Mouse (Mus musculus) urinary bladder, adult 18-20 months (tissue): ENCODE data around the gene Tmem11.
"Not testable (repeated sequence)": the region's sequence is repeated elsewhere in the genome, so short reads cannot be mapped to it uniquely, and the experiment has no call there.

Experiments used
- DNase-seq, 2 experiments: peaks; one replicate each; pipeline ENCODE4 v3.0.0; 2022; ENCODE audit warnings: low spot score in 2 of 2, mixed read lengths in 2 of 2

The Tmem11 gene

DNA sequence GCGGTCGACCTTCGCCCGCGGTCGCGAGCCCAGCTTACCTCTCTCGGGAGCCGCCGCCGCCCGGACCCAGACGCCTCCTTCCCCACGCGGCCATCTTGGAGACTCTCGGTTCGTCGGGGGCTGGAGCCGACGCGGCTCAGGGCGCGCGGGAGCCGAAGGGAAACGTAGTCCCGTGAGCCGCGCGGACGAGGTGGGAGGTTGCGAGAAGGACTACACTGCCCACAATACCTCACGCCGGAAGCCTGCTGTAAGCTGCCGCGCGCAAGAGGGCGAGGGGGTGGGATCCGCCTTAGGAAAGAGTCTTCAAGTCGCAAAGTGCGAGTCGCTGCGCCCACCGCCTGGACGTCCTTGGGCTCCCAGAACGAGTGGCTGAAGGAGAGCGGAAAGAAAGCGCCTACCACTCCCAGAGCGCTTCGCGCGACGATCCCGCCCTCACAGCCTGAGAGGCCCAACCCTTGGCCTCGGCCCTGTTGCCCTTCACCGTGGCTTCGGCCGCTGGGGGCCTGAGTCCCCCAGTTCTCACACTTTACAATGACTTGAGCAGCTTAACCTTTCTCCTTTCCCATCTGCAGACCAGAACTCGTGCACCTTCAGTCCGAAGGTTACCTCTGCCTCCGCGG is at the start of gene Tmem11:
Tmem11 (minus strand) TSS at position 598 of the 620 bp plus-strand sequence.
- DNase-seq = peak; percentile 82 to 94

DNA sequence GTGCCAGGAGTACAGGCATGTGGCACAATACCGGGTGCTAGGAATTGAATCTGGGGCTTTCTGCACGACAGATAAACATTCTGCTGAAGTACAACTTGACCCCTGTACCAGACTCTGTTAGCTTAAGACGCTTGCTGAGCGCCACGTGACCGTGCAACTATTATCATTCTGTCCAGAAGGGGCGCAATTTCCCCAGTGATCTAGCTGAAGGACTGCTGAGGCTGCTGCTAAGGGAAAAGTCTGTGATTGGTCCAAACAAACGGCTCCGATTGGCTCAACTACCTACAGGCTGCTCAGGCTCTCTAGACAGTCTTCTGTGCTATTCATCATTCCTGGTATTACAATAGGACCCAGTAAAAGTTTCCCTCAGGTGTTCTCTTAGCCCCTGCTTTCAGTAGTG is 48.2 kb upstream of the Tmem11 start:
- peak; percentile 75 to 83 for DNase-seq

DNA sequence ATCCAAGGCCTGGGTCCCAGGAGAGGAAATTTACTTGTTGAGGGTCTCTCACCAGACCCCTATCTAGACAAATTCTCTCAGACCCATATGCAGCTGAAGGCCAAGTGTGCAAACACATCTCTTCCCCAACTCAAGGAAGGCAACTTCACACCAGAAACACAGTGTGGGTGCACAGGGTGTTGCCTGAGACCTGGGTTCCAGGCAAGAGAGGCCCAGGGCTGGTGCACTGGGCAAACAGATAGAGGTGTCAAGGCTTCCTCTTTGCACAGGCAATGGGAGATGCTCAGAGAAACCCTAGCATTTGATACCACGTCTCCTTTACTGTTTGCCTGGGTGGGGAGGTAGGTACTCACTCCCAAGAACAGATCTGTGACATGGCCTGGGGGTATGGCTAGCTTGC is 45.9 kb upstream of the Tmem11 start:
- no peak for DNase-seq

DNA sequence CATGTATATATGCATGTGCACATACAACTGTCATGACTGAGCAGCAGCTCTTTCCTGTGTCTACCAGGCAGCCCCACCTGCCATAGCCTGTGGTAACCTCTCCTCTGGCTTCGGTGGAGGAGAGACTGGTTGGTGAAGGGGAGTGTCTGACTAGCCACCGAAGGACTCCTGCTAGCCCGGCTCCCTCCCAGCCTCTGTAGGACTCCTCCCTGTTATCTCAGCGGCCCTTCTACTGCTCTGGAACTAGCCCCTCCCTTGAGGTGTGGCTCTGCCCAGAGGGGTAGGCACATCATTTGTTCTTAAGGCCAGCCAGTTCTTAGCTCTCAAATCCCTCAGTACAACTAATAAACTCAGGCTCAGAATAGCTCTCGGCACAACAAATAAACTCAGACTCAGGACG is 45.4 kb upstream of the Tmem11 start:
- DNase-seq = no peak

DNA sequence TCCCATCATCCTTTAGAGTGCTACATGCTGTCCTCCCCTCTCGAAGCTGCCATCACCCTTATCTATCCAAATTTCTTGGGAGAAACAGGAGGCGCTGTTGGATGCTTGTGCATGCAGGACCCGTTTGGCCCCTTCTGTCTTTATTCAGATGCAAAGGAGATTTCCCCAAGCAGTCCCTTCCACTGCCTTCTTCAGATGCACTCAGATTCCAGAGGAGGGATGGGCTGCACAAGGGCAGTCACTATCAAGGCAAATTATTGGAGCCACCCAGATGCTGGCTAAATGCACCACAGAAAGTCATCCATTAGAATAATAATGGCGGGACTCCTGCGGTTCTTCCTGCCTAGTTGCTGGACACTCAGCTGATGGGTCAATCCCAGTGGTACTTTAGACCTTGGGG is 43.9 kb upstream of the Tmem11 start:
- no peak for DNase-seq

DNA sequence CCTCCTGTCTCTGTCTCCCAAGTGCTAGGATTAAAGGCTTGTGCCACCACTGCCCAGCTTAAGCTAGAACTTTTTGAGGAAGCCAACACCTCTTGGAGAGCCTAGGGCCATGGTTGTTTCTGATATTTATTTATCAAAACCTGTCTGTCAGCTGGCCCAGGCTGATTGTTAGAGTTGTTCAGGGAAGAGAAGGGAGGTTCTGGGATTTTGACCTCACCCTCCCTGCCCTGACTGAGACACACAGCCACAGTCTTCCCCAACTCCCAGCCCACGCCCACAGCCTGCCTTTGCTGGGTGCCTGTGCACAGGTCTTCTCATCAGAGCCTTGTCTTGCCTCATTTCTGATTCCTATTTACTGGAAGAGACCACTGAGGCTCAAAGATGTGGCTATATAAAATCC is 43.1 kb upstream of the Tmem11 start:
- no peak for DNase-seq

DNA sequence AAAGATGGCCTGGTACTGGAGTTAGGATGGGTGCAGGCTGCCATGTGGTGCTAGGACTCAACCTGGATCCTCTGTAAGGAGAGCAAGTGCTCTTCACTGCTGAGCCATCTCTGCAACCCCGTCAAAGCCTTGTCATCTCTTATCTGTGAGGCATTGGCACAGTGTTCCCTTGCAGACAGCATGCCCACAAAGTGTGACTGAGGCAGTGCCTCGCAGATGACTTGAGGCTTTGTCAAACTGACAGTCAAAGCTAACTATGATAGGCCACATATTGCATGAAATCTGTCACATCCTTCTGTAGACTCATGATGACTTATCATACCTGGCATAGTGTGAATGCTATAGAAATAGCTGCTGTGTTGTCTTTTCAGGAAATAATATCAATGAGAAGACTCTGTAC is 40.9 kb upstream of the Tmem11 start:
- DNase-seq = no peak

DNA sequence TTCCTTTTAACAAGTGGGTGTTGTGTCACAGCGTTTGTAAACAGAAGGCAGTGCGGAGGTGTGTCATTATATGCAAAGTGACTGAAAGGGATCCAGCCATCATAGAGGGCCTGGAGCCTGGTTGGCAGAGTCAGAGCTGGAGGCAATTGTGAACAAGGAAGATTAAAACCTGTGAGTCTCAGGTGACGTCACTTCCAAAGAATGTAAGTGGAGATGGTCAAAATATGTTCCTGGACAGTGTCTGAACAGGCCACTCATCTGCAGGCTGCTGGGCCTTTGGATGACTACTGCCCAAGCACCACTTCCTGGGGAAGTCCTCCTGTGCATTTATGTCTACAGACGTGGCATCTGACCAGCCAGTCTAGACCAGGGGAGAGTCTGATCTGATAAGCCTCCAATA is 36.1 kb upstream of the Tmem11 start:
- no peak for DNase-seq

DNA sequence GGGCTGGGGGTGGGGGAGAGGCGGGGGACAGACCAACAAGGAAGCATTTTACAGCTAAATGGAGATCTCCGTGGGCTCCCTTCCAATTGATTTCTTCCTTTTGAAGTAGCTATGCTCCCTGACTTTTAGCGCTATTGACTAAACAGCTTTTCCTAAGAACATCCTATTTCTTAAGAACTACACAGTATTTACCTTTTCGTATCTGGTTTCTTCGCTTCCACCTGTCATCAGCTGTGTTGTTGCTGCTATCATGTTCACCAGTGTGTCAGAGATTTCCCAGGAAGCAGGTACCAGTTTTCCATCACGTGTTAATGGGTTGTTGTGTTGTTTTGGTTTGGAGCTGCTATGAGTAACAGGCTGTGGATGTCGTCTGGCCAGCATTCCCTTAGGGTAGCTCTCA is 35.4 kb upstream of the Tmem11 start, which contains the start of gene Natd1:
Natd1 (minus strand) TSS at position 260 of the 400 bp plus-strand sequence.
- DNase-seq = no peak

DNA sequence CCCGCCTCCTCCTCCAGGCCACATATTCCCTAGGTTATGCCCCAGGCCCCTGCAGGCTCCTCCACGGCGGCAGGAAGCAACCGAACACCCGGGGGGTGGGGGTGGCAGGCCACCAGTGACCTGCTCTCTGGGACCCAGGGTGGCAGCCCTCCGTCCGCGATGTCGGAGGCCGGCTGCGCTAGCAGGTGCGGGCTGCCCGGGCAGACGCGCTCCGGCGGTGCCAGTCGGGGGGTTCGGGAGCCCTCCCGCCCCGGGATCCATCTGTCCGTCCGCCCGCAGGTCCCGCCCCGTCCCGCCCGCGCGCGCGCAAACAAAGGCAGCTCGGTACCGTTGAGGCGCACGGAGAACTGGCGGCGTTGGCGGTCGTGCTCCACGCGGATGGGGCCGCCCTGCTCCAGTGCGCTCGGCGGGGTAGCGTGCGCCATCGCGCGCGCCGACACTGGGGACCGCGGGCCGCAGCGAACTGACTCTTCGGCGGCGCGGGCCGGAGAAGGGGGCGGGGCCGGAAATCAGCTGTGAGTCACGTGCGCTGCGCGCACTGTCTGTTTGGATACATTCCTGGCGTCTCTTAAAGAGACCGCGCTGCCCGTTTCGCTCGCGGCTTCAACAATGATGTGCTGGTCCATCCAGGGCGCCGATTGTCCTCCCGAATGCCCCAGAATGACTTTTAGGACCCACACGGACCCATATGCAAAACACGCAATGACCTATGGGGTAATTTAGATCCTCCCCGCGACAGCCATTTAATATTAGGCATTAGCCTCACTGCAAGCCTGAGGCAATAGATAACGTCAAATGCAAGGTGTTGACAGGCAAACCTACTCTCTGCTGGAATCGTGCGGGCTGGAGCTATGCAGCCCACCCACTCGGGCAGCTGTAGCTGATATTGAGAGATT is 34.5 kb upstream of the Tmem11 start:
- peak; percentile 84 to 89 for DNase-seq

DNA sequence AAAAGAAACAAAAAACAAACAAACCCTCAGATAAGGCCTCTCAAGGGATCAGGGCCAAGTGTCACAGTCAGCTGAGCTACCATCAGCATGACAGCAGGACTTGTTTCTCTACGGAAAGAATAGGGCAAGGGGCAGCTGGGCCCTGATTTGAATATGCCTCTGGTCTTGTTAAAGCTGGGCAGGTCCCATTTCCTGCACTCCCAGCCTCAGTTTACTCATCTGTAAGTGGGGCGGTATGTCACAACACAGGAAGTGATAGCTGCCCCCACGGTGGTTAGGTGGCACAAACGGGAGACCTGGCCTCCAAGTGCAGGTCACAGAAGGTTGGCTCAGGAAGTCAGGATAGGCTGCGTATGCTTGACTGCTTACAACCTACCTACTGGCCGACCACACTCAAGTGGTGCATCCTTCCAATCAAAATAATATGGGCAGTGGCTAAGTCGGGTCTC is 33.5 kb upstream of the Tmem11 start:
- no peak for DNase-seq

DNA sequence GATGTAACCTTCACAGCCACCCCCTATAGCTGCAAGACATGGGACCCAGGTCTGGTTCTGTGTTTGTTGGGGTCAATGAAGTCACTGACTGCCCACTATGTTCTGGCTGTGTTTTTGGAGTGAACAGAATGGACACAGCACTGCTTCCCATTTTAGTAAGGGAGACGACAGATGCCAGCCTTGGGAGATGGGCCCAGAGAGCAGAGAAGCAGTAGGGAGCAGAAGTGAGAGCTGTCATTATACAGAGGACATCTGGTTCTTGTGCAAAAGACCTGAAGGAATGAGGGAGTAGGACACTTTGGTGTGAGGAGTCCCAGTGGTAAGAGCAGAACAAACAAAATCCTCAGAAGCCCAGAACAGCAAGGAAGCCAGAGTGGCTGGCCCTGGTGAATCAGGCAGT is 30.6 kb upstream of the Tmem11 start:
- no peak for DNase-seq

DNA sequence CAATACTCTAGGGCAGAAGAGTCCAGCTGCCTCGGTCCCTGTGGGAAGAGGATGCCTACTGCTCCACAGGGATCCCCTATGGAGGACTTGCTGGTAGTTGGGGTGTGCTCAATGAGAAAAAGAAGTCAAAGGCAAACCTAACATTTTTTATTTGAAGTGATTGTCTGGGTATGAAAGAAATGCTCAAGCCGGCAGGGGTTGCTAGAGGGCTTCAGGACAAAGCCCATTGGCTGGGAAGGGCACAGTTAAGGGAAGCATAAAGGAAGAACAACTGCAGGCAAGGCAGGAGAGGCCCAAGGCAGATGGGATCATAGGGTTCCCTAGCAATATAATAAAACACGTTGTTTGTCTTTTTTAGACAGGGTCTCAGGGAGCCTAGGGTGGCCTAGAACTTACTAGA is 29.0 kb upstream of the Tmem11 start:
- DNase-seq = no peak

DNA sequence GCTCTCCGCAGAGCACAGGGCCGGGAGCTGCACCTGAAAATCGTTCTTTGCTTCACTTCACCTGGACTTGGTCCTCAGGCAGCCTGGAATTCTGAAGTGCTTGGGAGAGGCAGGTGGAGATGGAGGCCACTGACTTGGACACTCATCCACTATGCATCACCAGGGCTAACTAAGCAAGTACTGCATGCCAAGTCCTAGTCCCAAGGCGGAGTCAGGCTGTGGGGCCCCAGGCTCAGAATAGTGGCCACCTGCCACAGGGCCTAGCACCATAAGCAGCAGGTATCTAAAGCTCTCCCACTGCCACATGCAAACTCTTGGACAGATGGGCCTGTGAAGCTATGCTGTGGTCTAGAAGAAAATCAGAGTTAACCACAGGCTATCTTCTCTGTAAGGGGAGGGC is 27.4 kb upstream of the Tmem11 start:
- no peak for DNase-seq

DNA sequence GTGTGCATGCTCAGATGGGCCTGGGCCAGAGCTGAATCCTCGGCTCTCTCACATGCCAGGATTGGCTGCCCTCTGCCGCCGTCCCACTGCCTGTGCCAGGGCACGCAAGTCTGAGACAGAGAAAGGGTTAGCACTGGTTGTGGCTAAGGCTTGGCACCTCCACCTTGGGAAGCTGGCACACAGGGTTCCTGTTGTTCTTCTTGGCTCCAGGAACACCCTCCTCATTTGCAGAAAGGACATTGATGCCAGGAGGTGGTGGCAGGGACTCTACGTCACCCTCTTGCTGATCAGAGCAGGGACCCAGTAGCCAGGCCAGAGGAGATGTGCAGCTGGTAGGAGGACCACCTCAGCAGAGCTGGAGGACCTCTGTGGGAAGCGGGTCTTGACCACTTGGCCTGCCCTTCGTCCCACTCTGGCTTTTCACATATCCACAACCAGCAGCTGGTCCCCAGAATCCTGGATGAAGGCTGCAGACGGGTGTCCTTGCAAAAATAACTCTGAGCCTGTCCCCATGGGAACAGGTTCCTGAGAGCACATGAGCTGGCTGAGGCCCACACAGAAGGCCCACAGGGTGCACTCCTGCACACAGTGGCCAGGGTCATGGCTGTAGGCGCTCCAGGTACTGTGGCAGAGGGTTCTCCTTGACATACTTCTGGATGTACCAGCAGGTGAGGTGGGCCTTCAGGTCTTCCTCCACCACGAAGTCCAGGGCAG is 26.5 kb upstream of the Tmem11 start:
- no peak for DNase-seq

DNA sequence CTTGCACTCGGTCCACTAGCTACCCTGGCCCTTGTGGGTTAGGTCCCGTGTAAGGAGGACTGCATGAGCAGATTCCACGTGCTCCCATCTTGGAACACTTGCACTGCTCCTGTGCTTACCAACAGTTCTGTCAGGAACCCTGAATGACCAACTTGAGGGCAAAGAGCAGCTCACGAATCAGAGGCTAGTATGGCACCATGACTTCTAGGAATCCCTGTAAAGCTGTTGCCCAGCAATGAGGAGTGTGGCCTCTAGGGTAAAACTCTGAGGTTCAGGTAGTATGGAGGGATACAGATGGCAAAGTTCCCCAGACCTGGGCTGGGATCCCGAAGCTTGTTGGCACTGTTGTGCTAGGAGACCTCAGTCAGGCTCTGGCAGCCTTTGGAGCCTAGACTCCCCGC is 24.6 kb upstream of the Tmem11 start:
- no peak for DNase-seq

DNA sequence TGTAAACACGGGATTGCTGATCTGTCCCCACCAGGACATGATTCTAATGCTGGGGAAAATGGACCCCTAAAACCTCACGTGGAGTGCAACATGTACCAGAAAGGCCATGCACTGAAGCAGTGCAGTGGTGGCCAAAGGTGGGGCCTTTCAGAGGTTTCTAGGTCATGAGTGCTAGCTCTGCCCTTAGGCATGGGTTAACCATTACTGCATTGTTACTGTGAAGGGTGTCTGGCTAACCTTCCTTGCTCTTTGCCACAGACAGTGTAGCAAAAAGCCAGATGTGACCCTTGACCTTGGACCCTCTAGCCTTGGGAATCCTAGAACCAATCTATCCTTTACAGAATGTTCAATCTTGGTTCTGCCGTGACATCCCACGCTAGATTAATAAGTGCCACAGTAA is 23.4 kb upstream of the Tmem11 start:
- DNase-seq = no peak

DNA sequence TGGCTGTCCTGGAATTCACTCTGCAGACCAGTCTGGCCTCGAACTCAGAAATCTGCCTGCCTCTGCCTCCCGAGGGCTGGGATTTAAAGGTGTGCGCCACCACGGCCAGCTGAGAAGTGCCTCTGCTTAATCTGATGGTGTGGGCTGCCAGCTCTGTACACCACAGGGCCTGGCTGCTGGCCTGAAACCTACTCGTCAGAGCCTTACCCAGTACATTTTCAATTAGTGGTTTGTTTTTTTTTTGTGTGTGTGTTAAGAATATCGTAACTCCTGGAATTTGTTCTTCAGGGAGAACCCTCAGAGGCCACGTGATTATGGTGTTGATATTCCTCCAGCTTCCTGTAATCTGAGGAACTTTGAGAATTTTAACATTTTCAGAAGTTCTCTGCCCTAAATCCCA is 22.9 kb upstream of the Tmem11 start:
- no peak for DNase-seq

DNA sequence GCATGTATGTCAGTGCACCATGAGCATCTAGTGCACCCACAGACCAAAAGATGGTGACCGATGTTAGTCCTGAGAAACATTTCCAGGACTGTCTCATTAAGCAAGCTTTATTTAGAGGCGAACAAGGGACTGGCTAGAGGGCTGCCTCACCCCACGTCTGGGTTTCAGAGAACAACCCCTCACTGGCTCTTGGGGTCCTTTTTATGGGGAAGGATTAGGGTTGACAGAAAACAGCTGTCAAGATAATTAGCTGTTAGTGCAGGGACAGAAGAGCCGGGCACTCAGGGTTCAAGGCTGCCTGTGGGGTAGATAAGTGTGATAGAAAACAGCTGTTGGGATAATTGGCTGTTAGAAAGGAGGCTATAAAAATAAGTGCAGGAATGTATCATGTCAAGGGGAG is 16.8 kb upstream of the Tmem11 start:
- no peak for DNase-seq

DNA sequence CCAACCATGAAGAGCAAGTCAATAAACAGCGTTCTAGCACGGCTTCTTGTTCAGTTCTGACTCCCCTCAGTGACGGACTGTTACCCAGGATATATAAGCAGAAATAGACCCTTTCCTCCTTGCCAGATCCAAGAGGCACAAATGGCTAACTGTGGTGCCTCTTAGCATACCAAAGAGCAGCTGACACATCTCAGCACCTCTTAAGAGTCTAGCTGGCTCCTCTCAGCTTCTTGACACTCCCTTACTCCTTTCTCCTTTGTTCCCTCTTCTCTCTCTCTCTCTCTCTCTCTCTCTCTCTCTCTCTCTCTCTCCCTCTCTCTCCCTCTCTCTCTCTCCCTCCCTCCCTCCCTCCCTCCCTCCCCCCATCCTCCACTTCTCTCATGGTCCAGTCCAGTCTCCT is 11.7 kb upstream of the Tmem11 start:
- no peak for DNase-seq

DNA sequence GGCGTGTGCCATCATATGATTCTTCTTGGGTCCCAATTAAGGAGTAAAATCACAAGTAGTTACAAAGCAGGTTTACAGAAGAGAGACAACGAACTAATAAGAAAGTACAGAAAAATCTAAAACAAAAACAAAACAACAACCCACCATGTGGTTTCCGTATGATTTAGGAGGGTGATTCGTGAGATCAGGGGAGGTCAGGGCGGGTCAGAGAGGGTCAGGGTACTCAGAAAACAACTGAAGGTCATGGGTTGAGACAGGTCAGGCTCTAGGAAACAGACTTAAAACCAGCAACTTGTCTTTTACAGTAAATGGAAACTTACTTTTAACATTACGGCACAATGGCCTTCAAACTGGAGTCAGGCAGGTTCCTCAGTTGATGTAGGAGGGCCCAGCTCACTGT is 11.2 kb upstream of the Tmem11 start:
- no peak for DNase-seq

DNA sequence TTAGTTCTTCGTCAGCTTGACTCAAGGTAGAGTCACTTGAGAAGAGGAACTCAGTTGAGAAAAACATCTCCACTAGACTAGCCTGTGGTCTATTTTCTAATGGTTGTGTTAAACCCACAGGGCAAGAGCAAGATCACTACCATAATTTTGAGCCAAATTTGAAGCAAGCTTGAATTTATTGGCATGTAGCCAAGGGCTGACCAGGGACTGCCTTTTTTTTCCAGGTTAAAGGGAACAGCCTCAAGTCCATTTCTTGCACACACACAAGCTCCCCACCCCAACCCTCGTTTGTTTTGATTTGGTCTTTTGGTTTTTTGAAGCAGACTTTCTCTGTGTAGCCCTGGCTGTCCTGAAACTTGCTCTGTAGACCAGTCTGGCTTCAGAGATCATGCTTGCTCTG is 10.8 kb upstream of the Tmem11 start:
- no peak for DNase-seq

DNA sequence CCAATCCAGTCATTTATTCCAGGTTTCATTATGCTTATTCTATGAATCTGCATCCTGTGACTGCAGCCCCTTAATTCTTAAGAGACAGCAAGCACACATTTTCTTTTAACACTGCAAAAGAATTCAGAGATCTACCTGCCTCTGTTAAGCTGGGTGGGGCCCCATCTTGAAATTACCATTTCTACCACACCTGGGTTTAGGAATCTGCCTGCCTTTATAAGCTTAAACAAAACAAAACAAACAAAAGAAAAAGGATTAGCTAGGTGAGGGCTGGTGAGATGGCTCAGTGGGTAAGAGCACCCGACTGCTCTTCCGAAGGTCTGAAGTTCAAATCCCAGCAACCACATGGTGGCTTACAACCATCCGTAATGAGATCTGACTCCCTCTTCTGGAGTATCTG is 7.9 kb upstream of the Tmem11 start:
- DNase-seq = not testable (repeated sequence)
